Mouse (Mus musculus): ENCODE results near the gene Ppm1h. TPM values are rescaled to one million over a fixed set of nuclear protein-coding genes. Genes with fewer than 3 reads are reported as not detected.

Gene Ppm1h
- polyA plus RNA-seq, 1 experiment from 2014 or later = 34.3 TPM

GRCm38 (mm10) chr10:122734521-122734920 is 56.0 kb downstream of the Ppm1h start:
- H3K4me3 ChIP-seq (replicated peaks; ENCODE audit: low read length) = no peak overlapping the region
- no peaks in the 10 kb centered on the region for H3K9me3 ChIP-seq (ENCODE audit: control insufficient read depth, low read length)
- ATAC-seq (ENCODE audit: low FRiP score) (no peak), DNase-seq (ENCODE audit: low spot score) (no peak)
- WGBS = 98% methylated on average over 4 of the region's 4 CpGs
- no peaks in the 10 kb centered on the region for H3K27me3 ChIP-seq (ENCODE audit: control insufficient read depth, insufficient read depth, low read length)
- no peak overlapping the region for H3K4me2 ChIP-seq (replicated peaks)
- no peak overlapping the region for H3K27ac ChIP-seq
- no peak overlapping the region for H3K9ac ChIP-seq
- no peaks in the 10 kb centered on the region for H3K4me1 ChIP-seq (replicated peaks; ENCODE audit: control insufficient read depth, insufficient read depth, low read length)
- no peaks in the 10 kb centered on the region for H3K36me3 ChIP-seq (replicated peaks; ENCODE audit: control insufficient read depth, insufficient read depth)

- Histone ChIP-seq H3K4me3 (replicated peaks; ENCODE audit: low read length) (no peak overlapping the region), H3K4me2 (replicated peaks) (no peak overlapping the region), H3K4me1 (replicated peaks; ENCODE audit: control insufficient read depth, insufficient read depth, low read length) (no peaks in the 10 kb centered on the region), H3K36me3 (replicated peaks; ENCODE audit: control insufficient read depth, insufficient read depth) (no peaks in the 10 kb centered on the region), H3K27me3 (ENCODE audit: control insufficient read depth, insufficient read depth, low read length) (no peaks in the 10 kb centered on the region), H3K9ac (no peak overlapping the region), H3K9me3 (ENCODE audit: control insufficient read depth, low read length) (no peaks in the 10 kb centered on the region), H3K27ac (no peak overlapping the region)
- WGBS = 88% methylated on average over 7 of the region's 7 CpGs
- ATAC-seq (ENCODE audit: low FRiP score) (no peak), DNase-seq (ENCODE audit: low spot score) (no peak)
Observed at GRCm38 (mm10) chr10:122735284-122735784, 56.8 kb downstream of the Ppm1h start.

- H3K9ac ChIP-seq = no peak overlapping the region
- no peak overlapping the region for H3K27ac ChIP-seq
- ATAC-seq (ENCODE audit: low FRiP score) (no peak), DNase-seq (ENCODE audit: low spot score) (no peak)
- H3K36me3 ChIP-seq (replicated peaks; ENCODE audit: control insufficient read depth, insufficient read depth) = no peaks in the 10 kb centered on the region
- H3K4me1 ChIP-seq (replicated peaks; ENCODE audit: control insufficient read depth, insufficient read depth, low read length) = no peaks in the 10 kb centered on the region
- no peak overlapping the region for H3K4me2 ChIP-seq (replicated peaks)
- no peaks in the 10 kb centered on the region for H3K9me3 ChIP-seq (ENCODE audit: control insufficient read depth, low read length)
- 91% methylated on average over 4 of the region's 4 CpGs for WGBS
- H3K27me3 ChIP-seq (ENCODE audit: control insufficient read depth, insufficient read depth, low read length) = no peaks in the 10 kb centered on the region
- no peak overlapping the region for H3K4me3 ChIP-seq (replicated peaks; ENCODE audit: low read length)
Observed at GRCm38 (mm10) chr10:122736835-122737234, 58.3 kb downstream of the Ppm1h start.

GRCm38 (mm10) chr10:122738526-122738925 is 60.0 kb downstream of the Ppm1h start:
- DNase-seq (ENCODE audit: low spot score) = no peak
- H3K9ac ChIP-seq = no peak overlapping the region
- H3K9me3 ChIP-seq (ENCODE audit: control insufficient read depth, low read length) = no peaks in the 10 kb centered on the region
- 91% methylated on average over 10 of the region's 10 CpGs for WGBS
- H3K36me3 ChIP-seq (replicated peaks; ENCODE audit: control insufficient read depth, insufficient read depth) = no peaks in the 10 kb centered on the region
- no peak for ATAC-seq (ENCODE audit: low FRiP score)
- H3K27ac ChIP-seq = no peak overlapping the region
- H3K4me2 ChIP-seq (replicated peaks) = no peak overlapping the region
- H3K4me1 ChIP-seq (replicated peaks; ENCODE audit: control insufficient read depth, insufficient read depth, low read length) = no peaks in the 10 kb centered on the region
- H3K4me3 ChIP-seq (replicated peaks; ENCODE audit: low read length) = no peak overlapping the region
- H3K27me3 ChIP-seq (ENCODE audit: control insufficient read depth, insufficient read depth, low read length) = no peaks in the 10 kb centered on the region

GRCm38 (mm10) chr10:122739037-122739436 is 60.5 kb downstream of the Ppm1h start:
- no peaks in the 10 kb centered on the region for H3K27me3 ChIP-seq (ENCODE audit: control insufficient read depth, insufficient read depth, low read length)
- no peak for DNase-seq (ENCODE audit: low spot score)
- no peak overlapping the region for H3K4me2 ChIP-seq (replicated peaks)
- H3K27ac ChIP-seq = no peak overlapping the region
- H3K9ac ChIP-seq = no peak overlapping the region
- no peaks in the 10 kb centered on the region for H3K9me3 ChIP-seq (ENCODE audit: control insufficient read depth, low read length)
- ATAC-seq (ENCODE audit: low FRiP score) = no peak
- 93% methylated on average over 4 of the region's 4 CpGs for WGBS
- no peaks in the 10 kb centered on the region for H3K36me3 ChIP-seq (replicated peaks; ENCODE audit: control insufficient read depth, insufficient read depth)
- no peak overlapping the region for H3K4me3 ChIP-seq (replicated peaks; ENCODE audit: low read length)
- no peaks in the 10 kb centered on the region for H3K4me1 ChIP-seq (replicated peaks; ENCODE audit: control insufficient read depth, insufficient read depth, low read length)

GRCm38 (mm10) chr10:122740117-122740516 is 61.6 kb downstream of the Ppm1h start:
- Histone ChIP-seq H3K4me3 (replicated peaks; ENCODE audit: low read length) (no peak overlapping the region), H3K27me3 (ENCODE audit: control insufficient read depth, insufficient read depth, low read length) (no peaks in the 10 kb centered on the region), H3K4me2 (replicated peaks) (no peak overlapping the region), H3K9ac (no peak overlapping the region), H3K9me3 (ENCODE audit: control insufficient read depth, low read length) (no peaks in the 10 kb centered on the region), H3K27ac (no peak overlapping the region), H3K36me3 (replicated peaks; ENCODE audit: control insufficient read depth, insufficient read depth) (no peaks in the 10 kb centered on the region), H3K4me1 (replicated peaks; ENCODE audit: control insufficient read depth, insufficient read depth, low read length) (no peaks in the 10 kb centered on the region)
- WGBS = 84% methylated on average over 4 of the region's 4 CpGs
- ATAC-seq (ENCODE audit: low FRiP score) (no peak), DNase-seq (ENCODE audit: low spot score) (no peak)

GRCm38 (mm10) chr10:122741191-122741590 is 62.6 kb downstream of the Ppm1h start:
- no peak overlapping the region for H3K9ac ChIP-seq
- WGBS = 59% methylated on average over 7 of the region's 7 CpGs
- no peaks in the 10 kb centered on the region for H3K9me3 ChIP-seq (ENCODE audit: control insufficient read depth, low read length)
- no peaks in the 10 kb centered on the region for H3K27me3 ChIP-seq (ENCODE audit: control insufficient read depth, insufficient read depth, low read length)
- ATAC-seq (ENCODE audit: low FRiP score) (no peak), DNase-seq (ENCODE audit: low spot score) (peak; percentile 21)
- H3K4me1 ChIP-seq (replicated peaks; ENCODE audit: control insufficient read depth, insufficient read depth, low read length) = no peaks in the 10 kb centered on the region
- no peak overlapping the region for H3K27ac ChIP-seq
- H3K4me2 ChIP-seq (replicated peaks) = no peak overlapping the region
- no peaks in the 10 kb centered on the region for H3K36me3 ChIP-seq (replicated peaks; ENCODE audit: control insufficient read depth, insufficient read depth)
- H3K4me3 ChIP-seq (replicated peaks; ENCODE audit: low read length) = no peak overlapping the region

GRCm38 (mm10) chr10:122742136-122742535 is 63.6 kb downstream of the Ppm1h start:
- no peak overlapping the region for H3K4me3 ChIP-seq (replicated peaks; ENCODE audit: low read length)
- H3K4me2 ChIP-seq (replicated peaks) = no peak overlapping the region
- H3K27ac ChIP-seq = no peak overlapping the region
- DNase-seq (ENCODE audit: low spot score) (no peak), ATAC-seq (ENCODE audit: low FRiP score) (no peak)
- H3K36me3 ChIP-seq (replicated peaks; ENCODE audit: control insufficient read depth, insufficient read depth) = no peaks in the 10 kb centered on the region
- H3K9me3 ChIP-seq (ENCODE audit: control insufficient read depth, low read length) = no peaks in the 10 kb centered on the region
- H3K4me1 ChIP-seq (replicated peaks; ENCODE audit: control insufficient read depth, insufficient read depth, low read length) = no peaks in the 10 kb centered on the region
- 87% methylated on average over 2 of the region's 2 CpGs for WGBS
- no peaks in the 10 kb centered on the region for H3K27me3 ChIP-seq (ENCODE audit: control insufficient read depth, insufficient read depth, low read length)
- no peak overlapping the region for H3K9ac ChIP-seq

- H3K4me1 ChIP-seq (replicated peaks; ENCODE audit: control insufficient read depth, insufficient read depth, low read length) = no peaks in the 10 kb centered on the region
- no peak overlapping the region for H3K27ac ChIP-seq
- DNase-seq (ENCODE audit: low spot score) = no peak
- WGBS = 96% methylated on average over 2 of the region's 2 CpGs
- H3K9me3 ChIP-seq (ENCODE audit: control insufficient read depth, low read length) = no peaks in the 10 kb centered on the region
- no peak overlapping the region for H3K4me2 ChIP-seq (replicated peaks)
- no peak for ATAC-seq (ENCODE audit: low FRiP score)
- H3K9ac ChIP-seq = no peak overlapping the region
- no peaks in the 10 kb centered on the region for H3K27me3 ChIP-seq (ENCODE audit: control insufficient read depth, insufficient read depth, low read length)
- H3K4me3 ChIP-seq (replicated peaks; ENCODE audit: low read length) = no peak overlapping the region
- no peaks in the 10 kb centered on the region for H3K36me3 ChIP-seq (replicated peaks; ENCODE audit: control insufficient read depth, insufficient read depth)
Observed at GRCm38 (mm10) chr10:122743361-122743760, 64.8 kb downstream of the Ppm1h start.

- Histone ChIP-seq H3K4me3 (replicated peaks; ENCODE audit: low read length) (no peak overlapping the region), H3K9ac (no peak overlapping the region), H3K4me1 (replicated peaks; ENCODE audit: control insufficient read depth, insufficient read depth, low read length) (no peaks in the 10 kb centered on the region), H3K27ac (no peak overlapping the region), H3K36me3 (replicated peaks; ENCODE audit: control insufficient read depth, insufficient read depth) (no peaks in the 10 kb centered on the region), H3K27me3 (ENCODE audit: control insufficient read depth, insufficient read depth, low read length) (no peaks in the 10 kb centered on the region), H3K9me3 (ENCODE audit: control insufficient read depth, low read length) (no peaks in the 10 kb centered on the region), H3K4me2 (replicated peaks) (no peak overlapping the region)
- ATAC-seq (ENCODE audit: low FRiP score) (no peak), DNase-seq (ENCODE audit: low spot score) (no peak)
- WGBS = 96% methylated on average over 2 of the region's 2 CpGs
Observed at GRCm38 (mm10) chr10:122744970-122745369, 66.4 kb downstream of the Ppm1h start.
